Mouse (Mus musculus) spleen, postnatal 14 days (tissue): Measurements from ENCODE around the gene Fbxl16.

Source experiments
- DNase-seq, 2 experiments: peaks; one replicate each; pipeline ENCODE4 v3.0.0; 2021 to 2022; ENCODE audit warnings: low spot score in 2 of 2

Gene Fbxl16

GRCm38 (mm10) chr17:25842509-25842908 lies 33.6 kb downstream of the Fbxl16 start:
- no peak for DNase-seq

GRCm38 (mm10) chr17:25843122-25843521 lies 34.2 kb downstream of the Fbxl16 start:
- no peak for DNase-seq

GRCm38 (mm10) chr17:25843636-25844395 lies 34.9 kb downstream of the Fbxl16 start:
- no peak for DNase-seq

GRCm38 (mm10) chr17:25844396-25844901 lies 35.6 kb downstream of the Fbxl16 start, which contains the start of gene Rhot2:
Gene Rhot2 (minus strand): TSS chr17:25844851.
- peak; percentile 86 to 93 for DNase-seq

GRCm38 (mm10) chr17:25860229-25860628 lies 51.3 kb downstream of the Fbxl16 start:
- no peak for DNase-seq

GRCm38 (mm10) chr17:25860832-25861703 lies 52.2 kb downstream of the Fbxl16 start, which contains the start of gene Wdr90:
Gene Wdr90 (minus strand): TSS chr17:25861501.
- DNase-seq, result peak; percentile 75 to 86

- DNase-seq, result no peak
Observed at GRCm38 (mm10) chr17:25861704-25862612, 53.1 kb downstream of the Fbxl16 start.

GRCm38 (mm10) chr17:25863681-25864080 lies 54.8 kb downstream of the Fbxl16 start:
- no peak for DNase-seq

GRCm38 (mm10) chr17:25864311-25864710 lies 55.4 kb downstream of the Fbxl16 start:
- no peak for DNase-seq

GRCm38 (mm10) chr17:25865288-25865687 lies 56.4 kb downstream of the Fbxl16 start:
- DNase-seq, result no peak

GRCm38 (mm10) chr17:25866172-25866571 lies 57.3 kb downstream of the Fbxl16 start:
- no peak for DNase-seq

- no peak for DNase-seq
Observed at GRCm38 (mm10) chr17:25867509-25867835, 58.6 kb downstream of the Fbxl16 start.

GRCm38 (mm10) chr17:25867836-25868600 lies 59.1 kb downstream of the Fbxl16 start:
- no peak for DNase-seq

- peak; percentile 44 to 45 for DNase-seq
Observed at GRCm38 (mm10) chr17:25868601-25869191, 59.8 kb downstream of the Fbxl16 start, which contains the start of gene Mcrip2. Gene Mcrip2 (minus strand): TSS chr17:25868764.

GRCm38 (mm10) chr17:25869498-25869897 lies 60.6 kb downstream of the Fbxl16 start:
- no peak for DNase-seq

GRCm38 (mm10) chr17:25869954-25870353 lies 61.1 kb downstream of the Fbxl16 start:
- DNase-seq, result no peak
